Comparison of ENCODE assay signal across 8 mouse cellular contexts in genomic region chr11:120039581-120039980, GRCm38 (mm10). TPM values are rescaled to one million over a fixed set of nuclear protein-coding genes. Genes with fewer than 3 reads are reported as not detected.
DNase-seq lines count a peak whose midpoint lies in the region; ATAC-seq lines count a peak whose summit lies in the region.

No protein-coding gene starts in this region.

- peaks cover 14% of the 10 kb centered on the region for H3K27me3 ChIP-seq in heart, embryonic 10.5 days (ENCODE audit: insufficient read depth, poor library complexity, severe bottlenecking)
- H3K27me3 ChIP-seq in liver, embryonic 15.5 days = 0 out of 2 replicates have a peak, but pooled peaks cover under 1% of the 10 kb centered on the region

- peak; percentile 59 for DNase-seq in cerebellum, adult 9-11 months
- DNase-seq in 3T3-L1 (ENCODE audit: low read depth, low spot score) = peak; percentile 55
- no peak for DNase-seq in heart, embryonic 10.5 days (ENCODE audit: low spot score)
- no peak for DNase-seq in yolk sac, embryonic 10.5 days (ENCODE audit: low spot score)
- no peak for DNase-seq in embryo, embryonic 10.5 days (ENCODE audit: low spot score)

- ATAC-seq in cerebellum, adult (ENCODE audit: insufficient number of reproducible peaks, low FRiP score, low TSS enrichment) = no peak
- ATAC-seq in liver, embryonic 15.5 days (ENCODE audit: insufficient read depth) = no peak
- no peak for ATAC-seq in frontal cortex, adult (ENCODE audit: low TSS enrichment)

- no peak overlapping the region for H3K4me3 ChIP-seq in heart, embryonic 10.5 days
- no peak overlapping the region for H3K4me3 ChIP-seq in liver, embryonic 15.5 days (replicated peaks)

- H3K4me1 ChIP-seq in heart, embryonic 10.5 days = peaks cover 63% of the 10 kb centered on the region
- H3K4me1 ChIP-seq in liver, embryonic 15.5 days (replicated peaks) = peaks cover 6% of the 10 kb centered on the region

- WGBS in heart, embryonic 10.5 days = 33% methylated on average over 4 of the region's 4 CpGs
- 24% methylated on average over 4 of the region's 4 CpGs for WGBS in liver, embryonic 15.5 days (ENCODE audit: insufficient replicate concordance)

- no peak overlapping the region for H3K9ac ChIP-seq in liver, embryonic 15.5 days

- no peaks in the 10 kb centered on the region for H3K9me3 ChIP-seq in heart, embryonic 10.5 days
- H3K9me3 ChIP-seq in liver, embryonic 15.5 days (replicated peaks) = no peaks in the 10 kb centered on the region

- H3K4me2 ChIP-seq in liver, embryonic 15.5 days = peak overlapping the region; percentile 24; the same call in 1 of the 2 replicates

- H3K27ac ChIP-seq in heart, embryonic 10.5 days = peak overlapping the region; percentile 76
- peak overlapping the region; percentile 19; the same call in 1 of the 2 replicates for H3K27ac ChIP-seq in liver, embryonic 15.5 days (replicated peaks)

- 0 out of 2 replicates have a peak, but pooled peaks cover 2% of the 10 kb centered on the region for H3K36me3 ChIP-seq in heart, embryonic 10.5 days
- no peaks in the 10 kb centered on the region for H3K36me3 ChIP-seq in liver, embryonic 15.5 days (replicated peaks)

RNA-seq across cellular contexts. Expression of gene Aatk, which starts 7.4 kb away (rescaled TPM):
- 0.51 and 0.58 TPM in 2 replicates for polyA plus RNA-seq in heart, embryonic 10.5 days (2016; fragmentation: Nextera tagmentation; extraction: Ambion mirVana)
- 0.59 and 0.68 TPM in 2 replicates for polyA plus RNA-seq in liver, embryonic 15.5 days (2015; fragmentation: Nextera tagmentation; extraction: Ambion mirVana)

RNA-seq across cellular contexts. Expression of gene Cep131, which starts 47.0 kb away (rescaled TPM):
- polyA plus RNA-seq in heart, embryonic 10.5 days (2016; fragmentation: Nextera tagmentation; extraction: Ambion mirVana) = 21.1 and 29.0 TPM in 2 replicates
- polyA plus RNA-seq in liver, embryonic 15.5 days (2015; fragmentation: Nextera tagmentation; extraction: Ambion mirVana) = 4.2 and 4.6 TPM in 2 replicates

RNA-seq across cellular contexts. Expression of gene Tepsin, which starts 59.0 kb away (rescaled TPM):
- polyA plus RNA-seq in heart, embryonic 10.5 days (2016; fragmentation: Nextera tagmentation; extraction: Ambion mirVana) = 21.2 and 23.2 TPM in 2 replicates
- polyA plus RNA-seq in liver, embryonic 15.5 days (2015; fragmentation: Nextera tagmentation; extraction: Ambion mirVana) = 6.0 and 7.6 TPM in 2 replicates

RNA-seq across cellular contexts. Expression of gene Ndufaf8, which starts 59.1 kb away (rescaled TPM):
- polyA plus RNA-seq in heart, embryonic 10.5 days (2016; fragmentation: Nextera tagmentation; extraction: Ambion mirVana) = 92.2 and 106 TPM in 2 replicates
- 38.9 and 42.8 TPM in 2 replicates for polyA plus RNA-seq in liver, embryonic 15.5 days (2015; fragmentation: Nextera tagmentation; extraction: Ambion mirVana)

Comparison
In these comparisons a context has a peak if more than half of its experiments do, and no peak if none do; other contexts are left out.
1. DNase-seq: peak in cerebellum, adult 9-11 months (single experiment) and 3T3-L1 (single experiment); none in heart, embryonic 10.5 days (single experiment), yolk sac, embryonic 10.5 days (single experiment) and embryo, embryonic 10.5 days (single experiment).